Mouse (Mus musculus) heart, adult 8-10 months (tissue): ENCODE measurements around the gene Csrp1. TPM values are rescaled to one million over a fixed set of nuclear protein-coding genes. Genes with fewer than 3 reads are reported as not detected.

Source experiments
- total RNA-seq, 4 experiments: library from RNA; stranded (reverse); gene quantifications; 2 replicates each; pipeline ENCODE4 v1.2.4; 2022

Csrp1 gene
- total RNA-seq, 4 experiments from 2014 or later, result 36.0 to 45.8 (median 40.9) TPM

Other genes with a start within 250 kb of the Csrp1 start
- 10 to 100 TPM; 14.8 to 19.1 (median 15.9) TPM for gene Nav1, start 112.8 kb upstream of the Csrp1 start, total RNA-seq
- 10 to 100 TPM in 1 of 4 experiments, 1 to 10 TPM in 3; 7.2 to 12.7 (median 8.4) TPM for gene Phlda3, start 46.1 kb downstream of the Csrp1 start, total RNA-seq
- gene Tnni1, start 59.4 kb downstream of the Csrp1 start, total RNA-seq, result 1 to 10 TPM in 2 of 4 experiments, under 1 TPM in 2; 0.44 to 2.4 (median 1.1) TPM
- 1 to 10 TPM; 5.0 to 8.6 (median 5.5) TPM for gene Lad1, start 98.5 kb downstream of the Csrp1 start, total RNA-seq
- over 10,000 TPM in 2 of 4 experiments, 1,000 to 10,000 TPM in 2; 8,821 to 11,650 (median 10,060) TPM for gene Tnnt2, start 116.3 kb downstream of the Csrp1 start, total RNA-seq
- not detected for gene Pkp1, start 199.1 kb downstream of the Csrp1 start, total RNA-seq